Mouse (Mus musculus) heart, postnatal 0 days (tissue): ENCODE data around the gene Cblc.
A peak's percentile ranks its signal among the peaks of the same experiment; 100 is the strongest.

Experiments
- CTCF ChIP-seq: IDR thresholded peaks from 2 replicates; pipeline ENCODE4 v1.5.1; 2016; ENCODE audit warnings: antibody characterized with exemption, control low read depth, low read depth
- EP300 ChIP-seq: IDR thresholded peaks from 2 replicates; pipeline ENCODE4 v1.6.1; 2016; ENCODE audit warnings: antibody characterized with exemption, low read depth

- TF ChIP-seq CTCF, result peak; percentile 84
- TF ChIP-seq EP300, result no peak
Measured at GRCm38 (mm10) chr7:19843561-19843960, 47.0 kb upstream of the Cblc start.
